Mouse (Mus musculus): ENCODE data around the gene Adra1b.

- TF ChIP-seq CTCF (IDR thresholded peaks at IDR 0.05; ENCODE audit: low read depth, low read length) (no peak), POLR2A (IDR thresholded peaks at IDR 0.05; ENCODE audit: insufficient read depth, low read length) (no peak)
Measured at GRCm38 (mm10) chr11:43754568-43754967, 146.4 kb downstream of the Adra1b start.
